Mouse (Mus musculus) CH12F3 (cell line): ENCODE data around the gene Nceh1.

Experiments
- in situ Hi-C: fragments of 300-500 bp; cut with MboI; formaldehyde crosslinking; loops from 2 replicates; pipeline ENCODE4 v1.14.3; 2020; ENCODE audit warnings: low sequenced_read_pairs

Gene Nceh1

DNA sequence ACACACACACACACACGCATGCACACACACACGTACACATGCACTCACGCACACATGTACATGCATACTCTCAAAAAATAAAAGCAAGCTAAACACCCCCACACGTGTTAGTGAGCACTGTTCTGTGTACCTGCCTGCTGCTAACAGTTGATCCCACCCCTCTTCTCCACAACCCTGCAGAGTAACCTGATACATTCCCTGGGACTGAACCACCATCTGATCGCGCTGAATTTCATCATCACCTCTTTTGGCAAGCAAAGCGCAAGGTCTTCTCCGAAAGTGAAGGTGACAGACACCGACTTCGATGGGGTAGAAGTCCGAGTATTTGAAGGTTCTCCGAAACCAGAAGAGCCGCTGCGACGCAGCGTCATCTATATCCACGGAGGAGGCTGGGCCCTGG is 39.7 kb downstream of the Nceh1 start:
- in situ Hi-C loops: no loop called here

DNA sequence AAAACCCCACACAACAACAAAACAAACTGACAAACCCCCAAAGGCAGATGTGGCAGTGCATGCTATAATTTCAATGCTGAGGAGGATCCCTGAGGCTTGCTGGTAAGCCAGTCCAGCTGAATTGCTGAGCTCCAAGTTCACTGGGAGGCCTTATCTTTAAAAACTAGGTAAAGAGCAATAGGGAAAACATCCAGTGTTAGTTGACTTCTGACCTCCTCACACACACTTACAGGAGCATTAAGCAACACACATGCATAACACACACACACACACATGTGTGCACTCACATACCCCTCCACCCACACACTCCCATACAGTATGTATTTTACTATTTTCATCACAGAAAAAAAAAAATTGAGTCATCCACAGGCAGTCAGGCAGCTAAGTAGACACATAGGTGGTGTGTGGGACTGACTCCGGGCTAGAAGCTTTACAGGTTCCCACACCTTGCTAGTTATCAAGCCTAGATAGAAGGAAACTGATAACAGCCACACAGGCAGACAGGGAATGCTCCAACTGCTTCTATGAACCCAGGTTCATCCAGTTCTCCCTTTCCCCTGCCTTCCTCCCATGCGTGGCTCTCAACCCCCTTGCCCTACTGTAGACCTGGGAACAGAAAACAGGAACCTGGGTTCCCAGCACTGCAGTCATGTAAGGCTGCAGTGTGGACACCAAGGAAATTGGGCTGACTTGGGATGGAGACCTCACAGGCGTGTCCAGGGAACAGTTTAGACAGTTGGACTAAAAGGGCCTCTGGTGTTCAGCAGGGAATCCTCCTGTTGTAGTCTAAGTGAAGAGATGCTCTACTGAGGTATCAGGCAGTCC is 45.1 kb downstream of the Nceh1 start:
- in situ Hi-C loops: no loop called here

DNA sequence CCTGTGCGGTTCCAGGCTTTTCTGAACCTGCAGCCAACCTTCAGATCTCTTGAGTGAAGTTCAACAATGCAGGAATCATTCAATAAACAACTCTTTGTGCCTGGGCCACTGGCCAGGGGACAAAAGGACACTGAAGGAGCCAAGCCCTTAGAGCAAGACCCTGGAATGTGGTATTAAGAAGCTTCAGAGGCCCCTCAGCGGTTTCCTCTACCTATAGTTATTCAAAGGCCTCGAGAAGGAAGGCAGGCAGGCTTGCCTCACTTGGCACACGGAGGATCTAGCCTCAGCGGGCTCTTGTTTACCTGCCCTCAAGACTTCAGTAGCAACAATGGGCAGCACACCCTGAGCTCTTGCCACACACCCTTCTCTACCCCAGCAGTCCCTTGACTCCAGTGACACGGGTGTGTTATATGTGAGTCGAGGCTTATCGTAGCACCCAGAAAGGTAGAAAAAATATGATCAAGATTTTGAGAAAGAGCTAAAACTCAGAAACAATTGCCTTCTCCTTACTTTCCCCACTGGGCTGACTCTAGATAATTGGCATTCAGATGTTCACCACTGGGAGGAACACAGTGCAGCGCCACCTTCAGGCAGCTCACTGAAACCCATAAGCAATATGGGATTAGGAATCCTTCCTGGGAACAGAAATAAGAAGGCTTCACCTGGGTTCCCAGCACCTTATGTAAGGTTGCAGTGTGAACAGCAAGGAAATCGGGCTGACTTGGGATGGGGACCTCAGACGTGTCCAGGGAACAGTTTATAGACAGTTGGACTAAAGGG is 46.0 kb downstream of the Nceh1 start:
- in situ Hi-C loops: no loop called here

DNA sequence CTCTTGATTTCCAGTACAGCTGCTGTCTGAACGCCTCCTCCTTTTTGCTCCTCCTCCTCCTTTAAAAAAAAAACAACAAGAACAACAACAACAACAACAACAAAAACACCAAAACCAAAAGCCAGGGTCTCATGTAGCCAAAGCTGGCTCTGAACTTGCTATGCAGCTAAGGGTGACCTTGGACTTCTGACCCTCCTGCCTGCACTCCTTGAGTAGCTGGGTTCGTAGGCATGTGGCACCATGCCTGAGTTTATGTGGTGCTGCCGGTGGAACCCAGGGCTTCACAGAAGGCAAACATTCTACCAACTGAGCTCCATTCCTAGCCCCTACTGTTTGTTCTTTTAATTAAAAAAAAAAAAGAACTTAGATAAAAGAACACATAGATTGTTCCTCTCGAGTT is 50.6 kb downstream of the Nceh1 start:
- in situ Hi-C loops: no loop called here

DNA sequence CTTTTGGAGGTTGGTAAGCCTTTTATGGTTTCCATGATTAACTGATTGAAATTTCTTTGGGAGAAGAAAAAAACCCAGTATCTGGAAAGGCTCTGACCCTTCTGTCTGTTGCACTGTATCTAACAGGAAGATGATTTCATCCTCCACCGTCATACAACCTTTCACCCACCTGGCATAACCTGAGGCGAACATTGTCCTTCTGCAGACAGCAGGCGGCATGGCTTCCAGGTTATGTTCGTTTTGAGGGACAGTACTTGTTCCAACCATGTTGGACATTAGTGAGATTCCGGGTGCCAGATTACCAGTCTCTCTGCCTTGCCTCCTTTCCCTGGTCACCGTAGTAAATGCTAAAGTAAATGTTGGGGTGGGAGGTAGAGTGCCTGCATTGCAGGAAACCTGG is 51.1 kb downstream of the Nceh1 start:
- in situ Hi-C loops: no loop called here

DNA sequence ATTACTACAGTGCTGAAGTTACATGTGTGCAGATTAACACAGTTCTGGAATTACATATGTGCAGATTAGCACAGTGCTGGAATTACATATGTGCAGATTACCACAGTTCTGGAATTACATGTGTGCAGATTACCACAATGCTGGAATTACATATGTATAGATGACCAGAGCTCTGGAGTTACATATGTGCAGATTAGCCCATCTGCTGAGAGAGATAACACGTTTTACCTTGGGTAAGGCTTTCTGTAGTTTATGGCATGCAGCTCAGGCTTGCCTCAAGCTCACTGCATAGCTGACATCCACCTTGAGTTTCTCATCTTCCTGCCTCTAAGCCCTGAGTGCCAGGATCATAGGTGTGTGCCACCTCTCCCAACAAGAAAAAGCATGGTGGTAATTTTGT is 52.2 kb downstream of the Nceh1 start:
- in situ Hi-C loops: no loop called here

DNA sequence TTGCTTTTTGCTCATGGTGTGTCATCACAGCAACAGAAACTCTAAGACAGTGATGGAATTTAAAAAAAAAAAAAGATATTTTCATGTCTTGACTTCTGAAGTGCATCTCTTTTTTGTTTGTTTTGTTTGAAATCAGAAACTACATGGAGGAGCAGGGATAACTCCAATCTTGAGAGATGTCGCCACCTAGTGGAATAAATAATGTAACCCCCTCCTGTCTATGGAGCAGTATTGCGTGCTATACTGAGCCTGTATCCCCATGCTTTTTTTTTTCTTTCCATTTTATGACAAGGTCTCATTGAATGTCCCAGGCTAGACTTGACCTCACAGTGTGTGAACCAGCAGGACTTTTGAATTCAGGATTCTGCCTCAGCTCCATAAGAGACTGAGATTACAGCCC is 54.5 kb downstream of the Nceh1 start:
- in situ Hi-C loops: no loop called here

DNA sequence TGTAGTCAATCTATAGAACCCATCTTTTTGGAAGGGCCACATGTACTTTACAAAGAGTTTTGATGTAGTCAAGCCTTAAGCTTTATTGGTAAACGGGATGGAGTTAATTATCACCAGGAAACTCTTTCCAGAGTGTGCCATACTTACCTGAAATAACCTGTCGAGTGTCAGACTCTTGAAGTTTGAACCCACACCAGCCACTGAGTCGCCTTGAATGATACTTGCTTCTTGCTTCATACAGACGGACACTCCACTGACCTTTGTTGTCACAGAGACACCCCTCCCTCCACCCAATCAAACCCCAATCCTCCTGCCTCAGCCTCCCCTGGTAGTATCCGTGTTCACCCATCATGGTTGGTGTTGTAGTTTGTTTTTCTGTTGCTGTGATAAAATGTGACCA is 55.8 kb downstream of the Nceh1 start:
- in situ Hi-C loops: no loop called here

DNA sequence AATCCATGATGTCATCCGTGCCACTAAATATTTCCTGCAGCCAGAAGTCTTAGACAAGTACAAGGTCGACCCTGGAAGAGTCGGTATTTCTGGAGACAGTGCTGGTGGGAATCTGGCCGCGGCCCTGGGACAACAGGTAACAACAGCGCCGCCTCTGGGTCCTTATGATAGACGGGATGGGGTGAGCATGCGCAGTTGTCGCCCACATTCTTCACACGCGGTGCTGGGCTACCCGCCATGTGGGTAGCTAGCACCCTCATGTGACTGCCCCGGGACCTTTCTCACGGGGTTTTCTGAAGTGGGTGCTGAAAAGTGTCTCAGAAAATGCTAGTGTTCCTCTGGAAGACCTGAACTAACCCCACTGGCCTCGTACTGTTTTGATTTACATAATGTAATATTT is 56.8 kb downstream of the Nceh1 start:
- in situ Hi-C loops: no loop called here

DNA sequence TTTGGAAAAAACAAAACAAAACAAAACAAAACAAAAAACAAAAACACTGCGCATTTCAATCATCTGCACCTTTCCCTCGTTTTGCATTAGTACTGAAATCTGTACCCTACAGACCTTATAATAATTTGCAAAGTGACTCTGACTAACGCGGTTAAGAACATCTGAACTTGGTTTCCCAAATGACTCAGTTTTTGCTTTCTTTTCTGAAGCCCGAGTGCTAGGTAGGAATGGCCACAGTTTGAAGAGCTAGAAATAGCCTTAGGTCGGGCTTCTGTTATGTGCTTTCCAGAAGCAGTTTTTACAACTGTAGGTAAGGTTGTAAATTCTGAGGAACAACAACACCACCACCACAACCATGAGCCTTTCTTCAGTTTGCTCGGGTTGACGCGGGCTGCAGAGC is 59.1 kb downstream of the Nceh1 start:
- in situ Hi-C loops: no loop called here

DNA sequence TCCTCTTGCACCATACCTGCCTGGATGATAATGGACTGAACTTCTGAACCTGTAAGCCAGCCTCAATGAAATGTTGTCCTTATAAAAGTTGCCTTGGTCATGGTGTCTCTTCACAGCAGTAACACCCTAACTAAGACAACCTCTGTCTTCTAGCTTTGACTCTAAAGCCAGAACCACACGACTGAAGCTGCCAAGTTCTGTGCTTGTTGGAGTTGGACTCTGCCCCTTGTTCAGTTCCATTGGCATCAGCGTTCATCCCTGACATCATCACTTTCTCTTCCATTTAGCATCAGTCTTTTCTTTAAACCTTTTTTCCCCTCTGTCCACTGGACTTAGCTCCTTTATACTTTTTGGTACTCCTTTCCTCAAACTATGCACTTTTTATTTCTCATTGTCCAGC is 63.4 kb downstream of the Nceh1 start:
- in situ Hi-C loops: no loop called here

DNA sequence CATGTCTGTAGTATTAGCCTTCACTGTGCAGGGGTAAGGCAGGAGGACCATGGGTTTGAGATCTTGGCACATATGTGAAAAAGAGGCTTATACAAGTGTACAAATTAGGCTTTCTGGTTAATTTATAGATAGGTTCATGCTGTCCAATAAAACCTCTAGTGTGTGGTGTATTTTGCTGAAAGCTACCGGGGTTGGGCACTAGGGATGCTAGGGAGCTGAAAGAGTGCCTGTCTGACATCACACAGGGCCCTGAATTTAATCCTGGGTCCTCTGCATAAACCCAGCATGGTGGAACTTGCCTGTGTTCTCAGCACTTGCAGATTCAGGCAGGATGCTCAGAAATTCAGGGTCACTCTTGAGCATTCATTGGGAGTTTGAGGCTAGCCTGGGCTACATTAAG is 65.0 kb downstream of the Nceh1 start:
- in situ Hi-C loops: no loop called here

DNA sequence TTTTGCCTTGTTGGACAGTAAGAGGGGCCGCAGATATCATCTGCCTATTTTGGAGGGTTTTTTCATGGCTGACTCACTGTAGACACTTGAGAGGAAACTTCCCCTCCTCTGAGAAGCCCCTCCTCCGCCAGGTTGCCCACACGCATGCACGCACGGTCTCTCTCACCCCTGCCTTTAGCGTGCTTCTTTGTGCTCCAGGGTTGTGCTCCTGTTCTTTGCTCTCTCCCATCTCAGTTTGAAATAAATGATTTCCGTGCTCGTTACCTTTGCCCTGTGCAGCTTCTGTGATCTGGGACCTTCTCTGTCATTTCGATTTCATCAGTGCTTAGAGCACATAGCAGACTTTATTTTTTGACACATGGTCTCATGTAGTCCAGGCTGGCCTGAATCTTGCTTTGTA is 66.3 kb downstream of the Nceh1 start:
- in situ Hi-C loops: no loop called here

DNA sequence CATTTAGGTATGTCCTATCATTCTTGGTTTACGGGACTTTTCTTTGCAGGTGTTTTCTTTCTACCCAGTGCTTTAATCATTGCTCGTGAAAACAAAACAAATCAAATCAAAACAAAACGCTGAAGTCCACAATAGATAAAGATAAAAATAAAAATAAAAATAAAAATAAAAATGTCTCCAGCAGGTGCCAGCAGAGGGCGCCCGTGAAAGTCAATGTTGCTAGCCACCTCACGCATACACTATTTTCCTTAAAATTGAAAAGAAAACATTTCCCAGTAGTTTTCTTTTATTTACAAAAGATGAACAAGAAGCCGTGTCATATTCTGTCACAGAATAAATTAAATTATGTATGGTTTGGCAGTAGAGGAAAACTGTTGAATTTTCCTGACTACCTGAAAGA is 68.2 kb downstream of the Nceh1 start:
- in situ Hi-C loops: no loop called here

DNA sequence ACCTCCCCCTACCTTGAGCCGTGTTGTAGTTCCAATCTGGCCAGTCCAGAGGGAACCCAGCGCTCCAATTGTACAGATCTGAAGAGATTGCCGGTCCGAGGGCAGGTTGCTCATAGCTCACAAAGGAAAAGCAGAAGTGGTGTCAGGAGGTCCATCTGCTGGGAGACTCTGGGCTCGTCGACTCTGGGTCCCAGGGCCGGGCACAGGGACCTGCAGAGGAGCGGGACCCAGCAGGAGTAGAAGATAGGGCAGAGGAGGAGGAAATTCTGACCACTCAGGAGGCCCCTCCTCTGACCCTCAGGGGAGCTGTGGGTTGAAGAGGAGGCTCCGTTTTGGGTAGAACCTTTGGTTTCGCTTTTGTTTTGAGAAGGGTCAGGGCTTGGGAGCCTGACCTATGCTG is 75.7 kb downstream of the Nceh1 start:
- in situ Hi-C loops: no loop called here

DNA sequence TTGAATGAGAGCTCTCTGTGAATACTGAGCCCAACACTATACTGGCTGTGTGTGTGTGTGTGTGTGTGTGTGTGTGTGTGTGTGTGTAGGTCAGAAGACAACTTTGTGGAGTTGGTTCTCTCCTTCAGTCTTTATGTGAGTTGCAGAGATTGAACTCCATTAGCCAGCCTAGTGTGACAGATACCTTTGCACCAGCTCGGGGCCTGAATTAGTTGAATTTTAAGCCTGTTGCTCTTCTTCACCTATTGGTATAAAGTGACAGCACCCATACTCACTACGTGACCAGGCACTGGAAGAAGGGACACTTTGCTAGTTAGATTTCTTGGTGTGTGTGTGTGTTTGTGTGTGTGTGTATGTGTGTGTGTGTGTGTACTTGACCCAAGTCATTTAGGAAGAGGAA is 77.6 kb downstream of the Nceh1 start:
- in situ Hi-C loops: no loop called here

DNA sequence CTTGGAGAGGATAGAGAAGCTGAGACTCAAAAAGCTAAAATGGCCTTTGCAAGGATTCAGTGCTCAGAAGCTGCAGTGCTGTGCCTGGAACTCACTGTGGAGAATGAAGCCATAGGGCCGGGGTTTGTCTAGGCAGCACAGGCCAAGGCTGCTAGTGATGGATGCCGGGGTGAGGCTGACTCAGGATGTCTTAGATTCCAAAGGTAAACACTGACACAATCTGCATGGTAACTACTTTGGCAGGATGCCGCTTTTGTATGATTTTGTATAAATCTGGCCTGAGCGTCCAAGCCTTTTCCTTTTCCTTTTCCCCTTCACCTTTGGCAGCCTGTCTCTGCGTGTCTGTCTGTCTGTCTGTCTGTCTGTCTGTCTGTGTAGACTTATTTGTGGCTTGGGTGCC is 84.6 kb downstream of the Nceh1 start:
- in situ Hi-C loops: no loop called here

DNA sequence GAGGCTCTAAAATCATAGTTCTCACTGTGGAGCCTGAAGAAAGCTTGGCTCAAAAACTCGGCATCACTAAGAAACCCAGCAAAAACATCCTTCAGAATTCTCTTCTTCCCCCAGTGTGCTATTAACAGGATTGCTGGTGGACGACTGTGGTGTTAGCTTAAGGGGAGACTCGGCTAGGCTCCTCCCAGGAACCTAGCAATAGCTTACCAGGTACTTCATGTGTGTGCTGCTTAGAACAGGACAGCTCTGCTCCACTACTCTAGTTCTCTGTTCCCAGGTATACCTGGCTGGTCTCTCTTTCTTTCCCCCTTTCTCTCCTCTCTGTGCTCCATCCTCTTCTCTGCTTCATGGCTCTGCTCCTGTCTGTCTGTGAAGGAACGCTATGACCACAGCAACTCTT is 85.1 kb downstream of the Nceh1 start:
- in situ Hi-C loops: no loop called here

DNA sequence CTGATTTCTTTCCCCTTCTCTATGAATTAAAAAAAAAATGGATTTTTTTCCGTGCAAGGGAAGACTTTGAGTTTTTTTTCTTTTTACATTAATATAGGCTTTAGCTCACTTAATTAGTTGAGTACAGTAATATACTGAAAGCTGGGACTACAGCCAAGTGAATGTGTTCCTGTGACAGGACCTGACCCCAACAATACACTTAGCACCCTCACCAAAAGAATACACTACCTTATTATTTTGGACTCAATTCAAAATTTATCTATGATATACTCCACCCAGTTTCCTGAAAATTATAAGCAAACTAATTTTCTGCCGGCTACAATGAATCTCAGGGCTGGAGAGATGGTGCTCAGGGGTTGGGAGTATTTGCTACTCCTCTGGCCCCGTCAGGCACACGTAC is 86.4 kb downstream of the Nceh1 start:
- in situ Hi-C loops: no loop called here

DNA sequence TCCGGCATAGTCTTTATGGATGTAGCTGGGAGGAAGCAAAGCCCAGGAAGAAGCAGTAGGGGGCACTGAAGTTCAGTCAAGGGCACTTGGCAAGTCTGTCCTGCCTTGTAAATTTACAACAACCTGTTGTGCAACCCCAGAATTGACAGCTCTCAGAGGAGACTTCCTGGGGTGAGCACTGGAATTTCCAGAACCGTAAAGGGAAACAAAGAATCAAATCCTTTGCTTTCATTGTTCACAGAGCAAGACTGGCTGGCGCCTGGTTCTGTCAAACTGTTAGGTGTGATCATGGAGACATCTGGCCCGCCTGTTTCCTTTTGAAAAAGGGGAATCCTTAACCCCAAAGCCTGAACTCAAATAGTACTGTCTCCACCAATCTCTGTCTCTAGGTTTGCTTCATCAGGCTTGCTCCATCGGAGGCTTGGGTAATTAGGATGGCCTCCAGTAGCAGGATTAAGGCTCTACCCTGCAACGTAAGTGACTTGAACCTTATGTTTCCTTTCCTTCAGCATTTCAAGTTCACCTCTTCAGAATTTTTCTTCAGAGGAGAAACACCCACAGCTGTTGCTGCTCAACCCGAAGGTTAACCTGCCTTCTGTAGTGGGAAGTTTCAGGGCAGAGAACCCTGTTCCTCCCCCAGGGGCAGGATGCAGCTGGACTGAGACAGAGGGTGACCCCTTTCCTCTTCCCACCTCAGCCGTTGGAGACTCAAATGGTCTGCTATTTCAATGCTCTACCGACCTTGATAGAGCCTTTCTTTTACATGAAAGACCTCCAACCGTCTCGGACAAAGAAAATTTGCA is 87.6 kb downstream of the Nceh1 start:
- in situ Hi-C loops: no loop called here

DNA sequence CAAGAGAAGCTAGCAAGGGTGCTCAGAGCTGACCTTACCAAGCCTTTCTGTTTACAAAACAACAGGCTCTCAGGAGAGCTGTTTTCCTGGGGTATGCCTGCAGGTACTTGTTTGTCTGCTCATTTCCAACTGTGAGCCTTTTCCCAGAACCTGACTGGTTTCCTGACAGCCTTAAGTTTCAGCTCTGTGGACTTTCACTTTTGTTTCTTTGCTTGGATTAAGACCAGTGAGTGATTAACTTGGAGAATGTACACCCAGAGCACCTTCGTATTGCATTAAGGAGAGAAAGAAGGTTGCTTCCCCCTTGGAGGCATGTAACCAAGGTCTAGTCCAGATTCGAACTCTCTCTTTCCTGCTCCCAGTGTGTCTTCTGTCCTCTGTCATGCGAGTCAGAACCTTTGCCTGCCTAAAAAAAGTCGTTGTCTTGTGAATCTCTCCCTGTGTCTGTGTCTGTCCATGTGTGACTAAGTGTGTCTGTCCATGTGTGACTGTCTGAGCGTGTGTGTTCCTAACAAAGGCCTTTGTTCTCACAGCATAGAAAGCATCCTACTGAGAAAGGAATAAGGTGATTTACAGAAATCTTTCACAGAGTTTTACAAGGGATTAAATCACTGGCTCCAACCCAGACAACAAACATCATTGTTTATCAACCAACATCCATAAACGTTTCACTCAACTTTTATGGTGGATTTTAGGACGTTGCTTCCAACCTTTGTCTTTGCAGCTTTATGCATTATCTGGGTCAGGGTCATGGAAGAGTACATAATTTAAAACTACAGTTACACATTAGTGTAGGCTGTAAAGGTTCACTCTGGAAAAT is 90.4 kb downstream of the Nceh1 start:
- in situ Hi-C loops: no loop called here
